Mouse (Mus musculus): ENCODE data around the gene Krtap5-3. TPM values are rescaled to one million over a fixed set of nuclear protein-coding genes. Genes with fewer than 3 reads are reported as not detected.
"Not testable (repeated sequence)": the region's sequence is repeated elsewhere in the genome, so short reads cannot be mapped to it uniquely, and the experiment has no call there.

The Krtap5-3 gene
- polyA plus RNA-seq, 1 experiment from 2014 or later = not detected

DNA sequence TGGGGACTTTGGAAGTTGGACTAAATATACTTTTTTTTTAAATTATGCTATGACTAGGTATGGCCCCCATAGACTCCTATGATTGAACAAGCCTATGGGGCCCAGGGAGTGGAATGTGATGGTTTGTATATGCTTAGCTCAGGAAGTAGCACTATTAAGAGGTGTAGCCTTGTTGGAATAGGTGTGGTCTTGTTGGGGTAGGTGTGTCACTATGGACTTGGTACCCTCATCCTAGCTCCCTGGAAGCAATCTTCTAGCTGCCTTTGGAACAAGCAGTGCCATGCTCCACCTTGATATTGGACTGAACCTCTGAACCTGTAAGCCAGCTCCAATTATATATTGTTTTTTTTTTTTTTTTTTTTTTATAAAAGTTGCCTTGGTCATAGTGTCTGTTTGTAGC lies 4.3 kb downstream of the Krtap5-3 start:
- Histone ChIP-seq H3K4me2 (no peak overlapping the region), H3K4me3 (replicated peaks) (no peak overlapping the region), H3K27me3 (no peaks in the 10 kb centered on the region), H3K36me3 (no peaks in the 10 kb centered on the region), H3K4me1 (no peaks in the 10 kb centered on the region), H3K27ac (no peak overlapping the region), H3K9me3 (replicated peaks) (no peaks in the 10 kb centered on the region), H3K9ac (no peak overlapping the region)
- ATAC-seq (replicated peaks; ENCODE audit: low FRiP score) = no peak

DNA sequence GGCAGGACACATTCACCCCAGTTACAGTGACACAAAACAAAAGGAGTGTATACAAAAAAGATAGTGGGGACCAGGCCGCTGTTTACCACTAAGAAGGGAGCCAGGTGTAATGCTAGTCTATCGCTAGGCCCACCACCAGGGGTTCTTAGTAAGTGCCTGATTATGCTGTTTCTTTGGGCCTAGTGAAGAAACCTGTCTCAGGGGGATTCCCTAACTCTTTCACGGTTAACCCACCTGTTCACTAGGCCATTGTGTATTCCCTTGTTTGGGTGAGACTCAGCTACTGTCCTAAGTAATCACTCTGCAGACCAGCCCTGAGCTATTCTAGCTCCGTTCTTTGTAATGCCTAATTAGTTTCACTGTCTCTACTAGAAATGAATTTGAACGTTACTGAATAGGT lies 5.7 kb downstream of the Krtap5-3 start:
- H3K4me1 ChIP-seq; H3K4me2 ChIP-seq; H3K9me3 ChIP-seq (replicated peaks); H3K27ac ChIP-seq; H3K36me3 ChIP-seq; H3K4me3 ChIP-seq (replicated peaks); H3K9ac ChIP-seq; H3K27me3 ChIP-seq; ATAC-seq (replicated peaks; ENCODE audit: low FRiP score): not testable (repeated sequence)
- 86% methylated on average over 5 of the region's 5 CpGs for WGBS

- Histone ChIP-seq H3K9ac (no peak within 1 kb of the TSS), H3K4me1 (no peaks in the 10 kb centered on the region), H3K27me3 (no peaks in the 10 kb centered on the region), H3K4me3 (replicated peaks) (no peak within 1 kb of the TSS), H3K27ac (no peak within 1 kb of the TSS), H3K4me2 (no peak within 1 kb of the TSS), H3K36me3 (no peaks in the 10 kb centered on the region), H3K9me3 (replicated peaks) (no peaks in the 10 kb centered on the region)
- no peak for ATAC-seq (replicated peaks; ENCODE audit: low FRiP score)
- WGBS = 45% methylated on average over 1 of the region's 1 CpGs
These were observed 10.4 kb downstream of the Krtap5-3 start, which contains the start of gene Gm7579 for GRCm38 (mm10) chr7:142211559-142211958. TSS of gene Gm7579 (plus strand) at chr7:142211859.

GRCm38 (mm10) chr7:142212136-142212535 lies 11.0 kb downstream of the Krtap5-3 start:
- WGBS = 74% methylated on average over 1 of the region's 1 CpGs
- not testable (repeated sequence) for ATAC-seq (replicated peaks; ENCODE audit: low FRiP score); H3K27ac ChIP-seq; H3K4me1 ChIP-seq; H3K9ac ChIP-seq; H3K4me2 ChIP-seq; H3K36me3 ChIP-seq; H3K27me3 ChIP-seq; H3K4me3 ChIP-seq (replicated peaks); H3K9me3 ChIP-seq (replicated peaks)

- Histone ChIP-seq H3K4me3 (replicated peaks) (no peak overlapping the region), H3K9ac (no peak overlapping the region)
- 30% methylated on average over 2 of the region's 2 CpGs for WGBS
These were observed 23.4 kb downstream of the Krtap5-3 start for GRCm38 (mm10) chr7:142224518-142224917.

DNA sequence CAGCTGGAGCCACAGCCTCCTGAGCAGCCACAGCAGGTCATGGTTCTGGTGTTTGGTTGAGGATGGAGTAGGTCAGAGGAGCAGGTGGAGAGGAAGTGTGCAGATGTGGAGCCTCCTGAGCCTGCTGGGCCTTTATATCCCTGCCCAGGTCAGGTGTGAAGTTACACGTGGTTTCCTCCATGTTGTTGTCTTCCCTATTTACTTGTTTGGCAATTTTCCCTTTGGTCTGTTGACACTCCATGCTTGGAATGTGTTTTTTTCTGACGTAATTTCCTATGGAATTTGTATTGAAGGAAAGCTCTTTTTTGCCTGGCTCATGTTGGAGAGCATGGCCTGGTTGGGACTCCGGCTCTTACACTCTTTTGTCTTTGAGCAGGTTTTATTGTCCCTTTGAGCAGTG lies 28.7 kb downstream of the Krtap5-3 start, which contains the start of gene Krtap5-5:
Krtap5-5 (minus strand) TSS at position 101 of the 400 bp plus-strand sequence.
- H3K27ac ChIP-seq; H3K4me1 ChIP-seq; H3K9ac ChIP-seq; H3K4me2 ChIP-seq; H3K27me3 ChIP-seq; ATAC-seq (replicated peaks; ENCODE audit: low FRiP score); H3K36me3 ChIP-seq; H3K4me3 ChIP-seq (replicated peaks); H3K9me3 ChIP-seq (replicated peaks): not testable (repeated sequence)
- 40% methylated on average over 3 of the region's 3 CpGs for WGBS

More at GRCm38 (mm10) chr7:142224518-142224917, 23.4 kb downstream of the Krtap5-3 start:
- Histone ChIP-seq H3K36me3 (no peaks in the 10 kb centered on the region), H3K4me1 (no peaks in the 10 kb centered on the region), H3K27me3 (no peaks in the 10 kb centered on the region), H3K4me2 (no peak overlapping the region), H3K9me3 (replicated peaks) (no peaks in the 10 kb centered on the region), H3K27ac (no peak overlapping the region)
- ATAC-seq (replicated peaks; ENCODE audit: low FRiP score) = no peak

- WGBS = 19% methylated on average over 1 of the region's 1 CpGs
- H3K27me3 ChIP-seq = no peaks in the 10 kb centered on the region
- ATAC-seq (replicated peaks; ENCODE audit: low FRiP score) = no peak
- no peaks in the 10 kb centered on the region for H3K36me3 ChIP-seq
- no peak overlapping the region for H3K4me3 ChIP-seq (replicated peaks)
- no peaks in the 10 kb centered on the region for H3K4me1 ChIP-seq
- H3K4me2 ChIP-seq = no peak overlapping the region
- H3K9ac ChIP-seq = no peak overlapping the region
- H3K9me3 ChIP-seq (replicated peaks) = peaks cover 6% of the 10 kb centered on the region; the same call in 1 of the 2 replicates
- H3K27ac ChIP-seq = no peak overlapping the region
These were observed 30.4 kb downstream of the Krtap5-3 start for GRCm38 (mm10) chr7:142231540-142231939.

GRCm38 (mm10) chr7:142240978-142241377 lies 39.8 kb downstream of the Krtap5-3 start, which contains the start of gene Gm40460:
TSS of gene Gm40460 (minus strand) at chr7:142241078.
- 17% methylated on average over 2 of the region's 2 CpGs for WGBS
- Histone ChIP-seq H3K9me3 (replicated peaks) (no peaks in the 10 kb centered on the region), H3K36me3 (no peaks in the 10 kb centered on the region), H3K4me2 (no peak within 1 kb of the TSS), H3K27me3 (no peaks in the 10 kb centered on the region), H3K27ac (no peak within 1 kb of the TSS), H3K4me3 (replicated peaks) (no peak within 1 kb of the TSS), H3K9ac (no peak within 1 kb of the TSS), H3K4me1 (peaks cover 7% of the 10 kb centered on the region; the same call in 1 of the 2 replicates)
- ATAC-seq (replicated peaks; ENCODE audit: low FRiP score) = no peak

- Histone ChIP-seq H3K27ac (no peak overlapping the region), H3K4me2 (no peak overlapping the region), H3K36me3 (no peaks in the 10 kb centered on the region), H3K4me3 (replicated peaks) (no peak overlapping the region), H3K9ac (no peak overlapping the region), H3K4me1 (no peaks in the 10 kb centered on the region), H3K9me3 (replicated peaks) (no peaks in the 10 kb centered on the region), H3K27me3 (peaks cover 14% of the 10 kb centered on the region)
- no peak for ATAC-seq (replicated peaks; ENCODE audit: low FRiP score)
- 0% methylated on average over 1 of the region's 1 CpGs for WGBS
These were observed 48.7 kb downstream of the Krtap5-3 start for GRCm38 (mm10) chr7:142249824-142250223.

Other genes with a start within 250 kb of the Krtap5-3 start
- 62.3 and 66.9 TPM in 2 replicates for gene Mob2, start 140.3 kb upstream of the Krtap5-3 start, polyA plus RNA-seq (2015; fragmentation: Nextera tagmentation; extraction: Ambion mirVana)
- gene Dusp8, start 105.5 kb upstream of the Krtap5-3 start, polyA plus RNA-seq (2015; fragmentation: Nextera tagmentation; extraction: Ambion mirVana) = 2.6 and 2.9 TPM in 2 replicates
- not detected in 2 replicates for gene Gm45618, start 80.6 kb upstream of the Krtap5-3 start, polyA plus RNA-seq (2015; fragmentation: Nextera tagmentation; extraction: Ambion mirVana)
- not detected in 2 replicates for gene Gm39115, start 65.3 kb upstream of the Krtap5-3 start, polyA plus RNA-seq (2015; fragmentation: Nextera tagmentation; extraction: Ambion mirVana)
- gene Gm45337, start 56.8 kb upstream of the Krtap5-3 start, polyA plus RNA-seq (2015; fragmentation: Nextera tagmentation; extraction: Ambion mirVana) = not detected in 2 replicates
- not detected in 2 replicates for gene Gm29735, start 44.3 kb upstream of the Krtap5-3 start, polyA plus RNA-seq (2015; fragmentation: Nextera tagmentation; extraction: Ambion mirVana)
- not detected in 2 replicates for gene Gm4553, start 35.6 kb upstream of the Krtap5-3 start, polyA plus RNA-seq (2015; fragmentation: Nextera tagmentation; extraction: Ambion mirVana)
- not detected in 2 replicates for gene Krtap5-2, start 25.4 kb upstream of the Krtap5-3 start, polyA plus RNA-seq (2015; fragmentation: Nextera tagmentation; extraction: Ambion mirVana)
- not detected in 2 replicates for gene Gm10153, start 11.0 kb upstream of the Krtap5-3 start, polyA plus RNA-seq (2015; fragmentation: Nextera tagmentation; extraction: Ambion mirVana)
- not detected in 2 replicates for gene Gm7579, start 10.5 kb downstream of the Krtap5-3 start, polyA plus RNA-seq (2015; fragmentation: Nextera tagmentation; extraction: Ambion mirVana)
- not detected in 2 replicates for gene Krtap5-5, start 28.6 kb downstream of the Krtap5-3 start, polyA plus RNA-seq (2015; fragmentation: Nextera tagmentation; extraction: Ambion mirVana)
- gene Gm40460, start 39.7 kb downstream of the Krtap5-3 start, polyA plus RNA-seq (2015; fragmentation: Nextera tagmentation; extraction: Ambion mirVana) = not detected in 2 replicates
- not detected in 2 replicates for gene Gm2431, start 57.0 kb downstream of the Krtap5-3 start, polyA plus RNA-seq (2015; fragmentation: Nextera tagmentation; extraction: Ambion mirVana)
- not detected in 2 replicates for gene Gm4559, start 73.0 kb downstream of the Krtap5-3 start, polyA plus RNA-seq (2015; fragmentation: Nextera tagmentation; extraction: Ambion mirVana)
- not detected in 2 replicates for gene Krtap5-1, start 95.8 kb downstream of the Krtap5-3 start, polyA plus RNA-seq (2015; fragmentation: Nextera tagmentation; extraction: Ambion mirVana)
- gene Krtap5-4, start 102.2 kb downstream of the Krtap5-3 start, polyA plus RNA-seq (2015; fragmentation: Nextera tagmentation; extraction: Ambion mirVana) = not detected in 2 replicates
- gene Ifitm10, start 172.4 kb downstream of the Krtap5-3 start, polyA plus RNA-seq (2015; fragmentation: Nextera tagmentation; extraction: Ambion mirVana) = 1.8 and 2.3 TPM in 2 replicates
- 1.2 and 2.5 TPM in 2 replicates for gene Gm49369, start 181.3 kb downstream of the Krtap5-3 start, polyA plus RNA-seq (2015; fragmentation: Nextera tagmentation; extraction: Ambion mirVana)
- gene Ctsd, start 186.7 kb downstream of the Krtap5-3 start, polyA plus RNA-seq (2015; fragmentation: Nextera tagmentation; extraction: Ambion mirVana) = 294 and 312 TPM in 2 replicates
- gene Syt8, start 233.5 kb downstream of the Krtap5-3 start, polyA plus RNA-seq (2015; fragmentation: Nextera tagmentation; extraction: Ambion mirVana) = 0.62 and 1.3 TPM in 2 replicates
- 19.0 and 45.8 TPM in 2 replicates for gene Tnni2, start 240.4 kb downstream of the Krtap5-3 start, polyA plus RNA-seq (2015; fragmentation: Nextera tagmentation; extraction: Ambion mirVana)